Mouse (Mus musculus): ENCODE data around the gene Gm13119. TPM values are rescaled to one million over a fixed set of nuclear protein-coding genes. Genes with fewer than 3 reads are reported as not detected.

Gm13119 gene
- polyA plus RNA-seq (2014; fragmentation: Illumina TruSeq; extraction: RNeasy Lipid Tissue Mini Kit (QIAGEN cat#74804)), result not detected

DNA sequence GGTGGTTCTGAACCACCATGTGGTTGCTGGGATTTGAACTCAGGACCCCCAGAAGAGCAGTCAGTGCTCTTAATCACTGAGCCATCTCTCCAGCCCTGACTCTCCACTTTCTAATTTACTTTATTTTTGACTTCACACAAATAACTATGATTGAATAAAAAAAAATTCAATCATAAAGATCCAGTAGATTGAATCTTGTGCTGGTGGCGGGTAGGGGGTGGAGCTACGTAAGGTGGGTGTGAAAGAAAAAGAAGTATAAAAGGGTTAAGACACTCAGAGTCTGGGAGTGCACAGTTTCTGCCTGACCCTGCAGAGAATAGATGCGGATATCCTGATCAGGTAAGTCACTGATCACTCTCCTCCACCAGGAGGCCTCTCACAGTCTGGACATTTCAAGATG lies at the start of gene Gm13119:
Gm13119 (plus strand) TSS at position 301 of the 400 bp plus-strand sequence.

GRCm38 (mm10) chr4:144329949-144330348 lies 27.8 kb upstream of the Gm13119 start, which contains the start of gene Gm13128:
Gm13128 (plus strand) TSS chr4:144330249.

GRCm38 (mm10) chr4:144377911-144378310 lies 20.2 kb downstream of the Gm13119 start, which contains the start of gene Pramef20:
Pramef20 (minus strand) TSS chr4:144377933.

GRCm38 (mm10) chr4:144408290-144408689 lies 50.5 kb downstream of the Gm13119 start, which contains the start of gene Pramef12:
Pramef12 (minus strand) TSS chr4:144408464.

Other genes with a start within 250 kb of the Gm13119 start
- gene Oog3, start 195.3 kb upstream of the Gm13119 start, polyA plus RNA-seq (2014; fragmentation: Illumina TruSeq; extraction: RNeasy Lipid Tissue Mini Kit (QIAGEN cat#74804)), result 78.5 TPM
- gene Oog2, start 167.2 kb upstream of the Gm13119 start, polyA plus RNA-seq (2014; fragmentation: Illumina TruSeq; extraction: RNeasy Lipid Tissue Mini Kit (QIAGEN cat#74804)), result 25.4 TPM
- gene C87977, start 144.6 kb upstream of the Gm13119 start, polyA plus RNA-seq (2014; fragmentation: Illumina TruSeq; extraction: RNeasy Lipid Tissue Mini Kit (QIAGEN cat#74804)), result 47.8 TPM
- gene Pramel5, start 77.5 kb upstream of the Gm13119 start, polyA plus RNA-seq (2014; fragmentation: Illumina TruSeq; extraction: RNeasy Lipid Tissue Mini Kit (QIAGEN cat#74804)), result not detected
- not detected for gene Gm13128, start 27.7 kb upstream of the Gm13119 start, polyA plus RNA-seq (2014; fragmentation: Illumina TruSeq; extraction: RNeasy Lipid Tissue Mini Kit (QIAGEN cat#74804))
- gene Pramef20, start 20.0 kb downstream of the Gm13119 start, polyA plus RNA-seq (2014; fragmentation: Illumina TruSeq; extraction: RNeasy Lipid Tissue Mini Kit (QIAGEN cat#74804)), result 5.3 TPM
- gene Pramef12, start 50.5 kb downstream of the Gm13119 start, polyA plus RNA-seq (2014; fragmentation: Illumina TruSeq; extraction: RNeasy Lipid Tissue Mini Kit (QIAGEN cat#74804)), result 16.2 TPM
- gene 1700012P22Rik, start 80.8 kb downstream of the Gm13119 start, polyA plus RNA-seq (2014; fragmentation: Illumina TruSeq; extraction: RNeasy Lipid Tissue Mini Kit (QIAGEN cat#74804)), result not detected
- gene Gm9944, start 95.4 kb downstream of the Gm13119 start, polyA plus RNA-seq (2014; fragmentation: Illumina TruSeq; extraction: RNeasy Lipid Tissue Mini Kit (QIAGEN cat#74804)), result not detected
- not detected for gene Aadacl3, start 105.8 kb downstream of the Gm13119 start, polyA plus RNA-seq (2014; fragmentation: Illumina TruSeq; extraction: RNeasy Lipid Tissue Mini Kit (QIAGEN cat#74804))
- not detected for gene 9430007A20Rik, start 161.9 kb downstream of the Gm13119 start, polyA plus RNA-seq (2014; fragmentation: Illumina TruSeq; extraction: RNeasy Lipid Tissue Mini Kit (QIAGEN cat#74804))
- not detected for gene Gm13124, start 207.2 kb downstream of the Gm13119 start, polyA plus RNA-seq (2014; fragmentation: Illumina TruSeq; extraction: RNeasy Lipid Tissue Mini Kit (QIAGEN cat#74804))

Data from ovary, adult 10 weeks (tissue).